Mouse (Mus musculus): ENCODE results near the gene Pbdc1.
"Not testable (repeated sequence)": the region's sequence is repeated elsewhere in the genome, so short reads cannot be mapped to it uniquely, and the experiment has no call there.

Gene Pbdc1

GRCm38 (mm10) chrX:105079615-105080092 is at the start of gene Pbdc1:
TSS of gene Pbdc1 (plus strand) at chrX:105079756.
- DNase-seq (ENCODE audit: low spot score in 2 of 2) = peak; percentile 91 to 93

- no peak for DNase-seq (ENCODE audit: low spot score in 2 of 2)
Observed at GRCm38 (mm10) chrX:105037666-105038065, 41.9 kb upstream of the Pbdc1 start.

GRCm38 (mm10) chrX:105064294-105064693 is 15.3 kb upstream of the Pbdc1 start:
- DNase-seq (ENCODE audit: low spot score in 2 of 2) = peak in 1 of 2 experiments; percentile 6

- peak; percentile 69 for DNase-seq (ENCODE audit: low spot score in 2 of 2)
Observed at GRCm38 (mm10) chrX:105064801-105065200, 14.8 kb upstream of the Pbdc1 start.

- DNase-seq (ENCODE audit: low spot score in 2 of 2) = peak; percentile 82
Observed at GRCm38 (mm10) chrX:105069671-105070503, 9.7 kb upstream of the Pbdc1 start.

GRCm38 (mm10) chrX:105079151-105079550 is 405 bp upstream of the Pbdc1 start:
- DNase-seq (ENCODE audit: low spot score in 2 of 2) = no peak

- DNase-seq (ENCODE audit: low spot score in 2 of 2) = no peak
Observed at GRCm38 (mm10) chrX:105080096-105080495, 540 bp downstream of the Pbdc1 start.

- DNase-seq (ENCODE audit: low spot score in 2 of 2) = not testable (repeated sequence)
Observed at GRCm38 (mm10) chrX:105083013-105083412, 3.5 kb downstream of the Pbdc1 start.

- DNase-seq (ENCODE audit: low spot score in 2 of 2) = no peak
Observed at GRCm38 (mm10) chrX:105104175-105104574, 24.6 kb downstream of the Pbdc1 start.

GRCm38 (mm10) chrX:105114994-105115393 is 35.4 kb downstream of the Pbdc1 start:
- DNase-seq (ENCODE audit: low spot score in 2 of 2) = no peak

- DNase-seq (ENCODE audit: low spot score in 2 of 2) = peak; percentile 58 to 60
Observed at GRCm38 (mm10) chrX:105120275-105121226, 41.0 kb downstream of the Pbdc1 start, which contains the start of gene Magee1. TSS of gene Magee1 (plus strand) at chrX:105120378.

GRCm38 (mm10) chrX:105121227-105121865 is 41.8 kb downstream of the Pbdc1 start:
- DNase-seq (ENCODE audit: low spot score in 2 of 2) = peak; percentile 47 to 55

- DNase-seq (ENCODE audit: low spot score in 2 of 2) = no peak
Observed at GRCm38 (mm10) chrX:105124903-105125302, 45.3 kb downstream of the Pbdc1 start.

GRCm38 (mm10) chrX:105151872-105152461 is 72.4 kb downstream of the Pbdc1 start:
- DNase-seq (ENCODE audit: low spot score in 2 of 2) = no peak

- not testable (repeated sequence) for DNase-seq (ENCODE audit: low spot score in 2 of 2)
Observed at GRCm38 (mm10) chrX:105165007-105165406, 85.5 kb downstream of the Pbdc1 start.
